8 mouse cellular contexts compared by ENCODE assay signal in genomic region chr8:119992249-119992648, GRCm38 (mm10). TPM values are rescaled to one million over a fixed set of nuclear protein-coding genes. Genes with fewer than 3 reads are reported as not detected.
DNase-seq lines count a peak whose midpoint lies in the region; TF ChIP-seq lines count a peak whose summit lies in the region.

Crispld2 (plus strand) TSS chr8:119992438.

- peak; percentile 35 for DNase-seq in CD4-positive helper T cell, adult 2 months (ENCODE audit: low read depth, low spot score)
- peak; percentile 23 for DNase-seq in c-Kit-positive CD71-positive TER-119-positive erythroid progenitor cells, embryonic 14.5 days (ENCODE audit: low spot score)
- DNase-seq in frontal cortex, postnatal 10 days (ENCODE audit: low spot score in 2 of 2) = peak; percentile 40 to 73
- peak; percentile 84 for DNase-seq in heart, postnatal 4 days
- DNase-seq in layer of hippocampus, adult 8-10 months (ENCODE audit: low spot score in 2 of 2) = peak; percentile 39 to 61
- peak; percentile 71 to 73 for DNase-seq in lung, adult 18-20 months
- peak; percentile 83 to 87 for DNase-seq in thymus, postnatal 10 days (ENCODE audit: low spot score in 2 of 2)

- peak within 1 kb of the TSS; percentile 36 for H3K4me3 ChIP-seq in olfactory bulb, adult 2 months (ENCODE audit: insufficient read depth, low read depth, low read length)

- 2% methylated on average over 25 of the region's 25 CpGs for WGBS in olfactory bulb, adult 2 months

- peaks cover 19% of the 10 kb centered on the region for H3K4me1 ChIP-seq in olfactory bulb, adult 2 months (ENCODE audit: control insufficient read depth, insufficient read depth, low read length)

- TF ChIP-seq CTCF in olfactory bulb, adult 2 months (IDR thresholded peaks at IDR 0.05; ENCODE audit: insufficient read depth, low read depth, low read length) = peak; percentile 4; the same call in 1 of the 2 replicates

- 0 out of 2 replicates have a peak, but pooled peaks have one; percentile 29 for TF ChIP-seq POLR2A in olfactory bulb, adult 2 months (IDR thresholded peaks at IDR 0.05; ENCODE audit: insufficient read depth, low read depth, low read length)

- no peak within 1 kb of the TSS for H3K27ac ChIP-seq in olfactory bulb, adult 2 months (ENCODE audit: insufficient read depth, low read depth, low read length)

RNA-seq across cellular contexts. Expression of gene Crispld2, which starts in this region (rescaled TPM):
- 1 to 10 TPM; 3.6 to 4.6 TPM for total RNA-seq in heart, postnatal 4 days (2021)
- total RNA-seq in layer of hippocampus, adult 8-10 months (2022) = 1 to 10 TPM; 2.2 to 5.2 (median 2.9) TPM
- not detected in 2 replicates for polyA plus RNA-seq in olfactory bulb, adult 2 months (2012; ENCODE audit: insufficient read depth, insufficient read length, low replicate concordance, missing spikeins)

Comparison
In these comparisons a context has a peak if more than half of its experiments do, and no peak if none do; other contexts are left out.
1. DNase-seq: peak in every context shown above with its lines; median percentile 85 in thymus, postnatal 10 days; 84 in heart, postnatal 4 days; 72 in lung, adult 18-20 months; 56 in frontal cortex, postnatal 10 days; 50 in layer of hippocampus, adult 8-10 months; 35 in CD4-positive helper T cell, adult 2 months; 23 in c-Kit-positive CD71-positive TER-119-positive erythroid progenitor cells, embryonic 14.5 days.